Mouse (Mus musculus) kidney, embryonic 14.5 days (tissue): ENCODE data around the gene Msmp. TPM values are rescaled to one million over a fixed set of nuclear protein-coding genes. Genes with fewer than 3 reads are reported as not detected.
"Not testable (repeated sequence)": the region's sequence is repeated elsewhere in the genome, so short reads cannot be mapped to it uniquely, and the experiment has no call there.

Experiments used
- ATAC-seq: fragments of 200-750 bp; cut with Nextera tagmentation; 2 replicates; pipeline ENCODE4 v1.8.0; 2017; ENCODE audit warnings: moderate number of reproducible peaks, mild to moderate bottlenecking, moderate TSS enrichment, moderate library complexity; ENCODE audit not compliant: low FRiP score, low TSS enrichment
- H3K27ac ChIP-seq: fragments of 300-500 bp; sonication (generic); 2 replicates; pipeline ENCODE4 v1.5.1; 2014; ENCODE audit warnings: low read depth, mild to moderate bottlenecking, low read length, moderate library complexity, mixed read lengths
- H3K27me3 ChIP-seq: fragments of 300-500 bp; sonication (generic); 2 replicates; pipeline ENCODE4 v1.6.1; 2014; ENCODE audit warnings: mild to moderate bottlenecking, low read length; ENCODE audit not compliant: control insufficient read depth, insufficient read depth
- H3K36me3 ChIP-seq: fragments of 300-500 bp; sonication (generic); 2 replicates; pipeline ENCODE4 v1.6.1; 2014; ENCODE audit warnings: low read length, mixed read lengths; ENCODE audit not compliant: control insufficient read depth, insufficient read depth
- H3K4me1 ChIP-seq: fragments of 300-500 bp; sonication (generic); 2 replicates; pipeline ENCODE4 v1.6.1; 2014; ENCODE audit warnings: low read length, mixed read lengths; ENCODE audit not compliant: control insufficient read depth, insufficient read depth
- H3K4me2 ChIP-seq: fragments of 300-500 bp; sonication (generic); replicated peaks from 2 replicates; pipeline ENCODE4 v1.6.1; 2014; ENCODE audit warnings: low read depth, mild to moderate bottlenecking, low read length
- H3K4me3 ChIP-seq: fragments of 300-500 bp; sonication (generic); 2 replicates; pipeline ENCODE4 v1.5.1; 2014; ENCODE audit warnings: mild to moderate bottlenecking, low read length
- H3K9ac ChIP-seq: fragments of 300-500 bp; sonication (generic); 2 replicates; pipeline ENCODE4 v1.6.1; 2014; ENCODE audit warnings: low read depth, mild to moderate bottlenecking, low read length, moderate library complexity
- H3K9me3 ChIP-seq: fragments of 300-500 bp; sonication (generic); 2 replicates; pipeline ENCODE4 v1.6.1; 2016; ENCODE audit warnings: low read length; ENCODE audit not compliant: control insufficient read depth
- WGBS: fragments of 180-500 bp; shearing (Covaris S2); extraction: QIAGEN DNeasy Blood & Tissue Kit; methylation state at CpG from one replicate; pipeline ENCODE4 v1.1.7; 2014; 5-methylcytosine and 5-hydroxymethylcytosine counted together
- polyA plus RNA-seq: library from polyadenylated mRNA; unstranded; fragments of >200 nt; fragmentation: Nextera tagmentation; extraction: Ambion mirVana; gene quantifications from 2 replicates; pipeline ENCODE4 v1.2.1, GENCODE M21; 2014

Gene Msmp
- polyA plus RNA-seq, 1 experiment from 2014 or later: 1.0 TPM

GRCm38 (mm10) chr4:43560243-43560611 is 24.1 kb downstream of the Msmp start:
- no peak for ATAC-seq

GRCm38 (mm10) chr4:43559519-43560242 is 24.6 kb downstream of the Msmp start:
- H3K4me3 ChIP-seq: peak overlapping the region; percentile 92
- peaks cover 34% of the 10 kb centered on the region for H3K36me3 ChIP-seq
- H3K27ac ChIP-seq: peak overlapping the region; percentile 95
- no peaks in the 10 kb centered on the region for H3K9me3 ChIP-seq
- 77% methylated on average over 13 of the region's 13 CpGs for WGBS
- H3K4me1 ChIP-seq: peaks cover 55% of the 10 kb centered on the region
- H3K9ac ChIP-seq: peak overlapping the region; percentile 92
- ATAC-seq: no peak
- no peaks in the 10 kb centered on the region for H3K27me3 ChIP-seq
- peak overlapping the region; percentile 87 for H3K4me2 ChIP-seq

More at GRCm38 (mm10) chr4:43560243-43560611, 24.1 kb downstream of the Msmp start:
- H3K27me3 ChIP-seq: no peaks in the 10 kb centered on the region
- H3K36me3 ChIP-seq: peaks cover 34% of the 10 kb centered on the region
- WGBS: 22% methylated on average over 6 of the region's 6 CpGs
- peak overlapping the region; percentile 87 for H3K4me2 ChIP-seq
- H3K9me3 ChIP-seq: no peaks in the 10 kb centered on the region
- peak overlapping the region; percentile 92 for H3K9ac ChIP-seq
- H3K4me3 ChIP-seq: peak overlapping the region; percentile 92
- H3K27ac ChIP-seq: peak overlapping the region; percentile 95; the same call in 1 of the 2 replicates
- H3K4me1 ChIP-seq: peaks cover 55% of the 10 kb centered on the region

GRCm38 (mm10) chr4:43558631-43559356 is 25.5 kb downstream of the Msmp start:
- peak overlapping the region; percentile 87 for H3K4me2 ChIP-seq
- H3K27me3 ChIP-seq: no peaks in the 10 kb centered on the region
- peaks cover 50% of the 10 kb centered on the region for H3K4me1 ChIP-seq
- H3K9me3 ChIP-seq: no peaks in the 10 kb centered on the region
- ATAC-seq: no peak
- peak overlapping the region; percentile 26 for H3K4me3 ChIP-seq
- H3K9ac ChIP-seq: peak overlapping the region; percentile 36
- peaks cover 37% of the 10 kb centered on the region for H3K36me3 ChIP-seq
- WGBS: 18% methylated on average over 13 of the region's 13 CpGs
- H3K27ac ChIP-seq: peak overlapping the region; percentile 95

GRCm38 (mm10) chr4:43558028-43558630 is 26.2 kb downstream of the Msmp start:
- H3K27ac ChIP-seq: peak overlapping the region; percentile 95
- H3K9ac ChIP-seq: peak overlapping the region; percentile 36
- peak overlapping the region; percentile 26 for H3K4me3 ChIP-seq
- peak overlapping the region; percentile 87 for H3K4me2 ChIP-seq
- WGBS: 28% methylated on average over 5 of the region's 5 CpGs
- no peaks in the 10 kb centered on the region for H3K9me3 ChIP-seq
- no peaks in the 10 kb centered on the region for H3K27me3 ChIP-seq
- H3K36me3 ChIP-seq: peaks cover 44% of the 10 kb centered on the region
- peaks cover 43% of the 10 kb centered on the region for H3K4me1 ChIP-seq
- ATAC-seq: no peak

GRCm38 (mm10) chr4:43555926-43556325 is 28.4 kb downstream of the Msmp start:
- WGBS: 98% methylated on average over 7 of the region's 7 CpGs
- peaks cover 4% of the 10 kb centered on the region; the same call in 1 of the 2 replicates for H3K9me3 ChIP-seq
- no peaks in the 10 kb centered on the region for H3K27me3 ChIP-seq
- H3K4me1 ChIP-seq: peaks cover 37% of the 10 kb centered on the region
- H3K4me2 ChIP-seq: no peak overlapping the region
- H3K27ac ChIP-seq: no peak overlapping the region
- peaks cover 66% of the 10 kb centered on the region for H3K36me3 ChIP-seq
- no peak overlapping the region for H3K9ac ChIP-seq
- H3K4me3 ChIP-seq: no peak overlapping the region
- no peak for ATAC-seq

- ATAC-seq: no peak
- Histone ChIP-seq H3K4me2 (no peak overlapping the region), H3K9ac (no peak overlapping the region), H3K27me3 (no peaks in the 10 kb centered on the region), H3K4me3 (no peak overlapping the region), H3K36me3 (peaks cover 86% of the 10 kb centered on the region), H3K4me1 (peaks cover 19% of the 10 kb centered on the region), H3K9me3 (peaks cover 4% of the 10 kb centered on the region; the same call in 1 of the 2 replicates), H3K27ac (no peak overlapping the region)
Measured at GRCm38 (mm10) chr4:43553891-43554290, 30.4 kb downstream of the Msmp start.

GRCm38 (mm10) chr4:43552437-43552836 is 31.9 kb downstream of the Msmp start:
- H3K4me3 ChIP-seq: no peak overlapping the region
- H3K27ac ChIP-seq: no peak overlapping the region
- H3K9me3 ChIP-seq: peaks cover 4% of the 10 kb centered on the region; the same call in 1 of the 2 replicates
- 60% methylated on average over 5 of the region's 5 CpGs for WGBS
- no peak for ATAC-seq
- H3K9ac ChIP-seq: no peak overlapping the region
- peaks cover 99% of the 10 kb centered on the region for H3K36me3 ChIP-seq
- H3K4me1 ChIP-seq: peaks cover 5% of the 10 kb centered on the region
- H3K27me3 ChIP-seq: no peaks in the 10 kb centered on the region
- no peak overlapping the region for H3K4me2 ChIP-seq

GRCm38 (mm10) chr4:43551854-43552253 is 32.4 kb downstream of the Msmp start:
- not testable (repeated sequence) for H3K27ac ChIP-seq, H3K4me2 ChIP-seq, H3K9me3 ChIP-seq, H3K4me3 ChIP-seq, H3K27me3 ChIP-seq, ATAC-seq, H3K9ac ChIP-seq, H3K4me1 ChIP-seq
- H3K36me3 ChIP-seq: peaks cover 99% of the 10 kb centered on the region
- WGBS: 93% methylated on average over 6 of the region's 6 CpGs
